Mouse (Mus musculus): ENCODE data around the gene Ctnnd2.

DNA sequence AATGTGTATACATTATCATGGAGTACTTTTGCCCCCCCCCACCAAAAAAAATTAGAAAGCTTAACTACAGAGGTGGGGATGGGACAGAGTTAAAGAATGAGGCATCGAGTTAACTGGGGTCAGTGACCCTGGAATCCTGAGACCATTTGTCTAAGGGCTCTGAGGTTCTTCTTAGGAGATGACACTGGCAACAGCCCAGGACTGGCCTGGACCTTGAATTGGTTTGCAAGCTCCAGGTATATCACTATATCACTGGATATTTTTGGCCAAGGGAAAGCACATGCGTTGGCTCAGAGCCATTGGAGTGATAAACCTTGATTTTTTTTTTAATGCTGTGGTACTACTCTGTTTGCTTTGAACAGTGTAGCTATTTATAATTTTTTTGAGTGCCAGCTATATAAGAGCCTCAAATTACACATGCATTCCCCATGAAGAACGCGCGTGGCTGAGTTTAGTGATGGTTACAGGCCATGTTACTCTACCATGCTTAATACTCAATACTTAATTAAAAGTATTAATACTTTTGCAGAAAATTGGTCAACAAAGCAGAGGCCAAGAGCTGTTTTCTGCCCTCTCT is 291.2 kb downstream of the Ctnnd2 start:
- TF ChIP-seq CTCF (conservative IDR thresholded peaks at IDR 0.05; ENCODE audit: insufficient read depth, insufficient read length, low read depth, low read length): no peak
- no peak for TF ChIP-seq POLR2A (IDR thresholded peaks at IDR 0.05; ENCODE audit: low read depth, low read length)
